Mouse (Mus musculus) layer of hippocampus, adult 8-10 months (tissue): ENCODE results near the gene Dbnl. TPM values are rescaled to one million over a fixed set of nuclear protein-coding genes. Genes with fewer than 3 reads are reported as not detected.
"Not testable (repeated sequence)": the region's sequence is repeated elsewhere in the genome, so short reads cannot be mapped to it uniquely, and the experiment has no call there.

ENCODE experiments used
- DNase-seq, 2 experiments: peaks; one replicate each; pipeline ENCODE4 v3.0.0; 2022; ENCODE audit warnings: low spot score in 2 of 2
- total RNA-seq, 4 experiments: library from RNA; stranded (reverse); gene quantifications; 2 replicates each; pipeline ENCODE4 v1.2.4; 2022

Gene Dbnl
- total RNA-seq, 4 experiments from 2014 or later: 69.6 to 80.5 (median 78.1) TPM

DNA sequence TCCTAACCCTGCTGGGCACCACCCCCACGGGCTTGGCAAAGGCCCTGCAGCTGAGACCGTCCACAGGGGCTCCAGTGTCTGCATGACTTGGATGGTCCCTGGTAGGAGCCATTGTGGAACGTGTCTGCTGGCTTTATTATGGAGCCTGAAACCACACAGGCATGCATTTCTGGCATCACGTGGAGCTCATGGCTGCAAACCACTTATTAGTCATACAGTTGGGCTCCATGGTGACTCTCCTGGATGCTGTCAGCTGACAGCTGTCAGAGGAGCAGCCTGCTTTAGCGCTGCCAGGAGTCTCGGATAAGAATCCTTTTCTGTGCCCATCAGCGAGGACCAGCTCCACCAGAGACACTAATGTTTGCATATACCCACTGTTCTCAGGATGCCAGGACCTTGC, 7.4 kb downstream of the Dbnl start:
- DNase-seq: peak; percentile 71 to 82

DNA sequence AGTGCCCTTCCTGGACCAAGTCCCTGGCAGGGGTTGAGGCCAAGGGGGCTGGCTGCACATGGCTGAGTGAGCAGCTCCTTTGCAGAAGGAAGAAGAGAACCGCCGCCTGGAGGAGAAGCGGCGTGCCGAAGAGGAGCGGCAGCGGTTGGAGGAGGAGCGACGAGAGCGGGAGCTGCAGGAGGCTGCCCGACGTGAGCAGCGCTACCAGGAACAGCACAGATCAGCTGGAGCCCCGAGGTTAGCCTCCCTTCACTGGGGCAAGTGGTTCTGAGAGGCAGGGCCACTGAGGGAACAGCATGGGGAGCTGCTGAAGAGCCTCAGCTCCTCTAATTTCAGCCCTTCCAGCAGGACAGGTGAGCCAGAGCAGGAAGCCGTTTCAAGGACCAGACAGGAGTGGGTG, 8.7 kb downstream of the Dbnl start:
- no peak for DNase-seq

DNA sequence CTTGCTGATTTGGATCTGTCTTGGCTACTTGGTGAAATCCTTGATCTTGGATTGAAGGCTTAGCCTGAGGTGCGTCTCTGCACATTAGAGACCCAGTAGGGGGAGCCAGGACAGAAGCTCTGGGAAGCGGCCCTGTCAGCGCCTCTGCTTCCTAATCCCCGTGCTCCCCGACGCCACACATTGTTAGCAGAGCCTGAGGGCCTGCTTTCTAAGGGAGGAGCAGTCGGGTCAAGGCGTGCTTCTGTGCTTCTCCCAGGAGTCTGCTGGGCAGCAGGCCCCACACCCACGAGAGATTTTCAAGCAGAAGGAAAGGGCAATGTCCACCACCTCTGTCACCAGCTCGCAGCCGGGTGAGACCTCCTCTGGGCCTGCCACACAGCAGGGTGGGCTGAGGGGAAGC, 9.1 kb downstream of the Dbnl start:
- DNase-seq: no peak

DNA sequence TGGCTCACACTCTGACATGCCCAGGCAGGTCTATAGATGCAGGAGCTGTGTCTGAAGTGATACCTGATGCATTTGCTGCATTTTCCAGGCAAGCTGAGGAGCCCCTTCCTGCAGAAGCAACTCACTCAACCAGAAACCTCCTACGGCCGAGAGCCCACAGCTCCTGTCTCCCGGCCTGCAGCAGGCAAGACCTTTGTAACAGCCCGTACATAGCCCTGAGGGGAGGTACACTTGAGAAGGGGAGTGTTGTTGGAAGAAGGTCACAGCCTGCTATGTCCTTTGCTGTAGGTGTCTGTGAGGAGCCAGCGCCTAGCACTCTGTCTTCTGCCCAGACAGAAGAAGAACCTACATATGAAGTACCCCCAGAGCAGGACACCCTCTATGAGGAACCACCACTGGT, 9.6 kb downstream of the Dbnl start:
- DNase-seq: no peak

DNA sequence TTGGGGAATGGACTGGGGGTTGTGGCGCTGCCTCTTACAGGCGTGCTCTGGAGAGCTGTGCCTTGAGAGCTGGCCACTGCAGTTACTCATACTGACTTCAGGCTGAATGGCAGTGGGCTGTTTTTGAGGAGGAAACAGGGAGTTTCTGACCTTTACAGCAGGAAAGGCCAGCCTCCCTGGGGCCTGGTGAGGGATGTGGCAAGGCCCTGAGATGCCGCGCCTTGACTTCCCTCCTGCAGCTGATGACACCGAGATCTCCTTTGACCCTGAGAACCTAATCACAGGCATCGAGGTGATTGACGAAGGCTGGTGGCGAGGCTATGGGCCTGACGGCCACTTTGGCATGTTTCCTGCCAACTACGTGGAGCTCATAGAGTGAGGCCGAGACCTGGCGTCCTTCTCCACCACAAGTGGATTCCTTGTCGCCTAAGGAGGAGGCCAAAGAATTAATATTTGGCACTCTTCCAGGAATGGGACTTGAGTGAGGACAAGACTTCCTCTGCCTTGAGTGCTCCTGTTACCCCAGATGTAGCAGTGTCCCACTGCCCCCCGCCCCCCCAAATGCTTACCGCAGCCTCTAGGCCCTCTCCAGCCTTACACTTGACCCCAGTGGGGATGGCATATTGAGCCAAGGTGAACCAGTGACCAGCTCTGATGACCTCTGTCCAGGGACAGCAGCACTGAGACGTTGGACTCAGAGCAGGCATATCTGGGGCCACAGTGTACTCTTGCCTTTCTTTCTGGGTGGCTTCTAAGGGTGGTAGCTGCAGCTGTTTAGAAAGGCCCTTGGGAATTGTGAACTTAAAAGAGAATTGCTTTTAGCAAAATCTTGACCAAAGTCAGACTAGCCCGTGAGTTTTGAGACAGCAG, 11.6 kb downstream of the Dbnl start:
- DNase-seq: no peak

DNA sequence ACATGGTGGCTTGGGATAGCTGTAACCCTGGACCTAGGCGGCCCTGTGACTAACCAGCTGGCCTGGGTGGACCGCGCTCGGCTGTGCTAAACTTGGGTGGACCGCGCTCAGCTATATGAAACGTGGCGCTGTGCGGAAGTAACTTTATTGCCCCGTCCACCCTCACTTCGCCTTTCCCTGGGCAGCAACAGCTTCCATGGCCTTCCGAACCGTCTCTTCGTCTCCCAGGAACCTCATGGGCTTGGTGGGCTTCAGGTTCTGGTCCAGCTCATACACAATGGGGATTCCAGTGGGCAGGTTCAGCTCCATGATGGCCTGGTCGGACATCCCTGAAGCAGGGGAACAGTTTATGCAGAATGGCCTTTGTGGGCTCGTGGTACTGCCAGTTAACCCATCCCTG, 13.2 kb downstream of the Dbnl start:
- DNase-seq: no peak

DNA sequence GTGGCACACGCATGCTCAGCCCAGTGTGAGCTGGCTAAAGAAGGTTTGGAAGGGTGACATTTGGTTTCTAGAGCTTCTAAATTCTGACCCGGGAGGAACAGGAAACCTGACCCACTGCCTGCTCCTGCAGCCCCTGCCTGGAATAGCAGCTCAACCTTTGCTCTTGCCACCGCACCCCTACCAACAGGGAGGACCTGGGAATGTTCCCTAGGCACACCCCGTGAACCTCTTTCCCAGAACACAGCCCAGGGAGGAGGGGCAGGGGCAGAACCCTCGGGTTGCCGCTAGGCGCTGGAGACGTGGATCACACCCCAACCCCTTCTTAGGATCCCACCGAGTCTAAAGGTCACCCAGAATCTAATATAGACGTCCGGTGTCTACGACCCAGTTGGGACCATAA, 13.7 kb downstream of the Dbnl start:
- DNase-seq: no peak

GRCm38 (mm10) chr11:5802457-5803217, 14.3 kb downstream of the Dbnl start:
- DNase-seq: no peak

GRCm38 (mm10) chr11:5803551-5803981, 15.3 kb downstream of the Dbnl start, which contains the start of gene Pgam2:
Gene Pgam2, minus strand, starts transcription at chr11:5803733.
- DNase-seq: no peak

DNA sequence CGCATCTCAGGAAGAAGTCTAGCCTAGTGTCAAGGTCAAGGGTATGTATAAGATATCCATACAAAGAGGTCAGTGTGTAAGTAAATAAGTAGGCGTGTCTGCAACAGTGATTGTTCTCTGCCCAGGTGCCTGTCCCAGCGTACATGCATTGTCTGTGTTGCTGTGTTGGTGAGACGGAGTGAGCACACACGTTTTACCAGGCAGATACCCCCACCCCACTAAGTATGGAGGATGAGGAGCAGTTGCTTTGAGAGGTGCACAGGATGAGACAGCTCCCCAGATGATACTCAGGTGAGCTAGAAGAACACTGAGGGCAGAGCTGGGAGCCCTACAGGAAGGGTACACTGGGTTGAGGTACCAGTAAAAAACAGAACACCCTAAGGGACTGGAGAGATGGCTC, 15.9 kb downstream of the Dbnl start:
- DNase-seq: no peak

- no peak for DNase-seq
Measured at GRCm38 (mm10) chr11:5805711-5806110, 17.4 kb downstream of the Dbnl start.

GRCm38 (mm10) chr11:5807956-5808355, 19.7 kb downstream of the Dbnl start:
- no peak for DNase-seq

DNA sequence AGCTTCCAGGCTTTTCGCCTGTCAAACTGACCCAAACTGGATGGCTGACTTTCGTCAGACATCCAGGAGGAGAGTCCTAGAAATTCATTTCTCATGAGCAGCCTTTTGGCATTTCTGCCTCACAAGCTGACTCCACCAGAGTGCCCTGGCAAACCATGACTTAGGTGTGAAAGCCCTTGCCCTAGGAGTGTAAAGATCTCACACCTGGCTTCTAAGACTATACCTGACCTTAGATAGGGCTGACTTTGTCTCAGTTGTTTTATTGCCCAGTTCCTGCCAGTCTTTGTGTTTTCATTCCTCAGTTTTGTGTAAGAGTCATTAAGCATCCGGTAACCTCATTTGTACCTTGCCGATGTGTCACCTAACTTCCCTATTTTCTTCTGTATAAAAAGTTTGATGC, 21.2 kb downstream of the Dbnl start:
- not testable (repeated sequence) for DNase-seq

DNA sequence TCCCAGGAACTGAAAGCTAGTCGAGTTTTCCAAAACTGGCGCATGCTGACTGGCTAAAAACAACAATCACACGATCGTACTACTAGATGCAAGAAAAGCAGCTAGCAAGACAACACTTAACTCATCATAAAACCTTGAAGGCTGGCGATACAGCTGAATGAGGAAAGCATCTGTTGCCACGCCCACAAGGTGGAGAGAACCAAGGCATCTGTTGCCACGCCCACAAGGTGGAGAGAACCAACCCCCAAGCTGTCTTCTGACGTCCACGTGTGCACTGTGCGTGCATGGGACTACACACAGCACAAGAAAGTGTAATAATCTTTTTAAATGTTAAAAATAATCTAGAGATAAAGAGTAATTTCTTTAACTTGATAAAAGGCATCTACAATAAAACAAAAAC, 25.1 kb downstream of the Dbnl start:
- no peak for DNase-seq

- no peak for DNase-seq
Measured at GRCm38 (mm10) chr11:5819223-5819622, 30.9 kb downstream of the Dbnl start.

DNA sequence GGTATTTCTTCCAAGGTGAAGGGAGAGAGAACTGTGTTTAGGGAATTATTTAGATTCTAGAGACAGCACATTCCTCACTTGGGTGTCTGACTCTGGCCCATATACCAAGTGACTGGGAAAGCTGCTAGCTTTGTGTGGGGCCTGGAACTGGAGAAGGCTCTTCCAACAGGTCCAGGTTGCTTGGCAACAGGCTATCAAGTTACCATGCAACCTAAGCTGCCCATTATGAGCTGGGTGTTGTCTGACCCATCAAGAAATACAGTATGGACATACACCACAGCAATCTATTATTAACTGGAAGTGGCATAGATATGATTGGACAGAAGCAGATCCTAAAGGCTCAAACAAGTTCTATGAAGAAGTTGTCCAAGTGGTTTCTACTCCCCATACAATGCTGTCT, 37.1 kb downstream of the Dbnl start:
- no peak for DNase-seq

DNA sequence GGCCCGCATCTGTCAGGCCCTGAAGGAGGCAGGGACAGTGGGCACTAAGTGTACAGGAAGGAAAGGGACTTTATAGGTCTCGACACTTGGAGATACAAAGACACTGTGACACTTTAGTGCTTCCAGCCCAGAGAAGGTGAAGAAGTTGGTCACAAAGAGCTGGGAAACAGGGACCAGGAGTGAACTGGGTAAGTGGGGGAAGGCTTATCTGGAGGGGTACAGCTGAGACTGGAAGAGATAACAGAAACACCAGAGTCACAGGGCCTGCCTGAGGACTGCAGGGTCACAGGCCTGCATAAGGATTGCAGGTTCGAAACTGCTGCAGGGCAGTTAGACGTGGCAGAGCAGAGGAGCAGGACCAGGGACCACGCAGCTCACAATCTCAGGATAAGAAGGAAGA, 39.6 kb downstream of the Dbnl start:
- no peak for DNase-seq

DNA sequence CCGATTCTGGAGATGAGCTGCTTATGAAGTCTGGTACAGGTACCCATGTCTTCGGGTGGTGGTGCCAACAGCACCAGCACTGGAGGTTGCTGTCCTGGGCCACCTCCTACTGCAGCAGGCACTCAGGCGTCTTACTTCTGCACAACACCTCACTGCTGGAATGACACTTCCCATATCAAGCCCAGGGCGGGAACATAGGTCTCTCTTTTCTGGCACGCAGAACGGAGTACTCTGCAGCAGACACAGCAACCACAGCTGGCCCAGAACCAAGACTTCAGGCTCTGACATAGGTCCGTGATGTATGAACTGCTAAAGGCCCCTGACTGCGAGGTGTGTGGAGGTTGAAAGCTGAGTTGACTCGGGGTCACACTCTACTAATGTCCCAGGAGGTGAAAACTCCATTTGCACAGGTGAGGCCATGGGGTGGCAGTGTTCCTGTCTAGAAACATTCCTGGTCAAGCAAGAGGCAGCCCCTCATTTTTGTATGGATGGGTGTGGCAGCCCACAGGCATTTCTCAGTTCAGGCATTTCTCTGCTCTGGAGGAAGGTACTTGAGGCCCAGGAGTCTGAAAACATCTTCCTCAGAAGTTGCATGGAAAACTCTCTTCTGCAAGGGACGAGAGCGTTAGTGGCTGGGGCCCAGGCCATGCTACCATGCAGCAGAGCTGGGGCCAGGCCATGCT, 40.4 kb downstream of the Dbnl start:
- no peak for DNase-seq

DNA sequence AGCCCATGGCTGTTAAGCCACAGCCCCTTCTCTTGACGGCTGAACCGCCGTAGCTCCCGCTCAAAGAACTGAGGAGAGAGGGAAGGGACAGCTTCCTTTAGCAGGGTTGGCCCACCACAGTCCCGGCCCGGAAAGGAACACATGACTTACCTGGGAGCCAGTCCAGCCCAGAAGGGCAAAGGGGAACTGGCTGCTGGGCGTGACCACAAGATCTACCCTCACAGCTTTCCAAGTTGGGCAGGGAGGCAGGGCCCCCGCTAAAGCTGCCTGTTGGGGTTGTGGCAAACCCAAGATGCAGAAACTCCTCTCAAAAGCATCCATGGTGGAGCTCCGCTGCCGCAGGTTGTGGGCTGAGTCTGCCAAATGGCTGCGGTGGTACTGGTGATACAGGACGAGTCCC, 41.0 kb downstream of the Dbnl start:
- DNase-seq: no peak

DNA sequence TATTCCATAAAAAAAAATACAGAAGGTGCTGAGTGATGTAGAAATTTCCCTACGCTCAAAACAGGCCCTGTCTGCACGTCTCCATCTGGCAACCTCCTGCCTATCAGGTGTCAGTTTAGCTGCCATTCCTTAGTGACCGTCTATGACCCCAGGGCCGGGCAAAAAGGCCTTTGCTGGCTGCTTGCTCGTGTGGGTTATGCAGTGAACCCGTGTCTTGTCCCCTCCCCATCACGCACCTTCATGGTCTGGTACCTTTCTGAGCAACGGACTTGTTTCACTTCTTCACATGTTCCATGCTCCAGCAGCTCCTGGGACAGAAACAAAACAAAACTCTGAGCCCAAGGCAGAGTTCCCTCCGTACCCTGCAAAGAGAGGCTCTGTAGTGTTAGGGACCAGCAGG, 46.2 kb downstream of the Dbnl start:
- no peak for DNase-seq

DNA sequence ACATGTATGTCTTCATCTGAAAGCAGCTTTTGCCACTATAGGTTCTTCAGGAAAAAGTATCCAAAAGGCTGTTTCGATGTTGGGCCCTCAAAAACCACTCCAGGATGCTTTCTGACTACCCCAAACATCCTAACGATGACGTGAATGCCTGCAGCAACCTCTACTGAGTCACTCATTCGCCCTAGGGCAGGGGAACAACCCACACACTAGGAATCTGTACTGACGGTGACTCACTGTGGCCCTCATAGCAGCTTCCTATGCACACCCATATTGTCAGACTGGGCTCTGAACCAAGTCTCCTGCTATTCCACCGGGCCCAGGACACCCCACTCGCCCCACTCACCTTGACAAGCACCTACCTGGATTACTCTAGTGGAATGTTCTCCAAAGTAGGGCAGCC, 46.8 kb downstream of the Dbnl start:
- DNase-seq: no peak

- no peak for DNase-seq
Measured at GRCm38 (mm10) chr11:5836126-5836525, 47.8 kb downstream of the Dbnl start.
